Mouse (Mus musculus): ENCODE results near the gene 1700013F07Rik. TPM values are rescaled to one million over a fixed set of nuclear protein-coding genes. Genes with fewer than 3 reads are reported as not detected.

1700013F07Rik gene
- total and polyA plus RNA-seq, 3 experiments = 0.38 to 2.5 (median 0.94) TPM

DNA sequence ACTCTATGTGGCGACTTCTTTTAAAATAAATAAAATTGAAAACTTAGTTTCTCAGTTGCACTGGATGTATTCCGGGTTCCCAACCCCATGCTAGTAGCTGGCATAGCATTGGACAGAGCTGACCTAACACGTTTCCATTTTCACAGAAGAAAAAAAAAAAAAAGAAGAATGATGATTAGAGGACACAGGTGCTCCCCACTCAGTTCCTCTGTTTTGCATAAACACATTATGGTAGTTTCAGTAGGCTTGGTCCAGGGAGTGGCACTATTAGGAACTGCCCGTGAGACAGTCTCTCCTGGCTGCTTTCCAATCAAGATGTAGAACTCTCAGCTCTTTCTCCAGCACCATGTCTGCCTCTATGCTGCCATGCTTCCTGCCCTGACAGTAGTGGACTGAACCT is 50.6 kb downstream of the 1700013F07Rik start (continued):
- TF ChIP-seq ZC3H11A (IDR thresholded peaks at IDR 0.05; ENCODE audit: low read depth, low read length) = no peak
- no peak for TF ChIP-seq MXI1 (IDR thresholded peaks at IDR 0.05; ENCODE audit: low read depth, low read length)
- no peak for TF ChIP-seq GABPA (IDR thresholded peaks at IDR 0.05; ENCODE audit: insufficient replicate concordance, low read depth, low read length)
- TF ChIP-seq ZNF384 (IDR thresholded peaks at IDR 0.05; ENCODE audit: low read depth, low read length) = peak; percentile 97
- TF ChIP-seq SIN3A (IDR thresholded peaks at IDR 0.05; ENCODE audit: low read length) = 0 out of 2 replicates have a peak, but pooled peaks have one; percentile 33
- no peak for TF ChIP-seq USF1 (IDR thresholded peaks at IDR 0.05; ENCODE audit: low read depth, low read length)
- TF ChIP-seq MAZ (IDR thresholded peaks at IDR 0.05; ENCODE audit: low read depth, low read length) = no peak
- TF ChIP-seq MAX (IDR thresholded peaks at IDR 0.05; ENCODE audit: low read length) = no peak
- TF ChIP-seq RCOR1 (conservative IDR thresholded peaks at IDR 0.05; ENCODE audit: low read depth, low read length) = no peak
- TF ChIP-seq MYC (IDR thresholded peaks at IDR 0.05; ENCODE audit: low read depth, low read length) = peak; percentile 78

DNA sequence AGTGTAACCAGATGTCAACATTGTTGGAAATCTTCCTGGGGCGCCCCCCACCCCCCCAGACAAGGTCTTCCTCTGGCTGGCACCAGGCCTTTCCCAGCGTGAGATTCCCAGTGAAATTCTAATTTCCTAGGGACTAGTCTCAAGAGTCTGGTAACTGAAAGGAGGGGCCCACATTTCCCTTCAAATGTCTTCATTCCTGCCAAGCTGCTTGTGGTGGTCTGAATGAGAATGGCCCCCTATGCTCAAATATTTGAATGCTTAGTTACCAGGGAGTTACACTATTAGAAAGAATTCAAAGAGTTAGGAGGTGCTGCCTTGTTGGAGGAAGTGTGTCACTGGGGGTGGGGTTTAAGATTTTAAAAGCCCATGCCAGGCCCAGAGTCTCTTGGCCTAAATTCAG is 54.5 kb downstream of the 1700013F07Rik start:
- in situ Hi-C loops (cut with MboI; ENCODE audit: low pct_ligation_motif_present, low pct_unique_long_range_greater_than_20kb, low sequenced_read_pairs) (no loop called here), dilution Hi-C loops (cut with MboI; ENCODE audit: extremely low pct_ligation_motif_present, extremely low pct_unique_long_range_greater_than_20kb, low sequenced_read_pairs) (no loop called here)
- H3K4me1 ChIP-seq (ENCODE audit: control insufficient read depth in 1 of 2, insufficient read depth in 2 of 2) = peaks cover 9 to 36% of the 10 kb centered on the region in 2 experiments
- DNase-seq (ENCODE audit: extremely low read depth) = no peak
- H3K4me3 ChIP-seq (replicated peaks in 1 of 3; ENCODE audit: low read depth in 2 of 3, low read length in 2 of 3, poor library complexity in 1 of 3) = no peak overlapping the region
- no peaks in the 10 kb centered on the region for H3K9me3 ChIP-seq (replicated peaks; ENCODE audit: low read length)
- H3K79me2 ChIP-seq (replicated peaks; ENCODE audit: control insufficient read depth, extremely low read depth, insufficient read depth, poor library complexity, severe bottlenecking) = no peaks in the 10 kb centered on the region
- no peak overlapping the region for H3K9ac ChIP-seq (ENCODE audit: insufficient read depth, low read depth)
- no peak for TF ChIP-seq JUND (conservative IDR thresholded peaks at IDR 0.05; ENCODE audit: low read depth, low read length)
- no peak for TF ChIP-seq CHD2 (IDR thresholded peaks at IDR 0.05; ENCODE audit: low read length)
- TF ChIP-seq MEF2A (IDR thresholded peaks at IDR 0.05; ENCODE audit: borderline replicate concordance, low read depth, low read length) = no peak
- TF ChIP-seq IRF4 (IDR thresholded peaks at IDR 0.05; ENCODE audit: low read depth, low read length) = no peak
- no peak for TF ChIP-seq ZNF384 (IDR thresholded peaks at IDR 0.05; ENCODE audit: low read depth, low read length)
- no peak for TF ChIP-seq ELF1 (IDR thresholded peaks at IDR 0.05; ENCODE audit: low read depth, low read length)
- no peak for TF ChIP-seq BHLHE40 (IDR thresholded peaks at IDR 0.05; ENCODE audit: low read depth, low read length)
- no peak for TF ChIP-seq POLR2A (IDR thresholded peaks at IDR 0.05; ENCODE audit: low read depth, low read length)
- TF ChIP-seq RCOR1 (conservative IDR thresholded peaks at IDR 0.05; ENCODE audit: low read depth, low read length) = no peak
- TF ChIP-seq HCFC1 (IDR thresholded peaks at IDR 0.05; ENCODE audit: low read depth, low read length) = no peak
- TF ChIP-seq GABPA (IDR thresholded peaks at IDR 0.05; ENCODE audit: insufficient replicate concordance, low read depth, low read length) = no peak
- TF ChIP-seq UBTF (IDR thresholded peaks at IDR 0.05; ENCODE audit: low read depth, low read length) = no peak
- TF ChIP-seq ETS1 (conservative IDR thresholded peaks at IDR 0.05; ENCODE audit: low read depth, low read length) = no peak
- TF ChIP-seq TCF12 (IDR thresholded peaks at IDR 0.05; ENCODE audit: low read depth, low read length) = no peak
- TF ChIP-seq TBP (conservative IDR thresholded peaks at IDR 0.05; ENCODE audit: low read depth, low read length) = no peak
- no peak overlapping the region for H3K27ac ChIP-seq (ENCODE audit: insufficient read depth, low read depth)
- no peak overlapping the region for H3K4me2 ChIP-seq (ENCODE audit: insufficient read depth, low read depth, poor library complexity, severe bottlenecking)
- no peaks in the 10 kb centered on the region for H3K36me3 ChIP-seq (replicated peaks in 1 of 2; ENCODE audit: control insufficient read depth in 1 of 2, insufficient read depth in 1 of 2, low read length in 1 of 2)
- peaks cover 3% of the 10 kb centered on the region for H3K27me3 ChIP-seq (replicated peaks)

Measured in CH12.LX (cell line).